Mouse (Mus musculus) bone marrow, adult 2 months (tissue): Measurements from ENCODE around the gene Mrpl36. TPM values are rescaled to one million over a fixed set of nuclear protein-coding genes. Genes with fewer than 3 reads are reported as not detected.

Experiments used
- H3K27ac ChIP-seq: fragments of 200-500 bp; 2 replicates; pipeline ENCODE4 v1.5.1; 2012; ENCODE audit warnings: low read depth, mild to moderate bottlenecking, control low read depth, inconsistent platforms, low read length; ENCODE audit not compliant: control insufficient read depth, poor library complexity, insufficient read depth
- H3K4me1 ChIP-seq: fragments of 200-500 bp; 2 replicates; pipeline ENCODE4 v1.6.1; 2011; ENCODE audit warnings: low read length; ENCODE audit not compliant: control insufficient read depth, insufficient read depth
- H3K4me3 ChIP-seq: fragments of 200-500 bp; replicated peaks from 2 replicates; pipeline ENCODE3; 2011; ENCODE audit warnings: mild to moderate bottlenecking, low read depth, low read length, control low read depth; ENCODE audit not compliant: control insufficient read depth
- CTCF ChIP-seq: fragments of 200-500 bp; IDR thresholded peaks from 2 replicates; pipeline ENCODE4 v1.5.1; 2011; ENCODE audit warnings: low read length, control low read depth; ENCODE audit not compliant: control insufficient read depth, insufficient read depth
- POLR2A ChIP-seq: fragments of 200-500 bp; IDR thresholded peaks from 2 replicates; pipeline ENCODE4 v1.6.1; 2011; ENCODE audit warnings: low read depth, mild to moderate bottlenecking, control low read depth, low read length, borderline replicate concordance; ENCODE audit not compliant: control insufficient read depth
- WGBS: fragments of 180-500 bp; shearing (Covaris S2); methylation state at CpG from one replicate; pipeline ENCODE4 v1.1.7; 2018; 5-methylcytosine and 5-hydroxymethylcytosine counted together
- polyA plus RNA-seq: library from polyadenylated mRNA; stranded (reverse); fragments of >200 nt; gene quantifications from 2 replicates; pipeline ENCODE4 v1.2.4, GENCODE M21; 2011; ENCODE audit warnings: low replicate concordance; ENCODE audit not compliant: missing spikeins, insufficient read depth, insufficient read length

Gene Mrpl36
- polyA plus RNA-seq, 1 experiment, result 24.9 TPM

DNA sequence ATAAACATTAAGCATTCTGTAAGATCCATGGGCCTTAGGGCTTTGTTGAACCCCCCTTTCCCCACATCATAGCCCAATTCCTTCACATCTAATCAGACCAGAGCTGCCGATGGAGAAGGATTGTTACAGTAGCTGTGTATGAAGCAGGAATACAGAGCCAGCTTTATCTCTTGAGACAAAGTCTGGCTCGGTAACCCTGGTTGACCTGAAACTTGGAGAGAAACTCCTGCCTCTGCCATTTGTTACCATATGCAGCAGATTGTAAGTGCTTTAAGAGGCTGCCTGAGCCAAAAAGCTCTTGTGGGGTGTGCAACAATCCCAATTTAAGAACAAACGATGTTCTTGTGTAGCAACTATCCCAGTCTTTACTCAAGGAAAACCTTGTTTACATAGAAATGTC lies 3.4 kb downstream of the Mrpl36 start:
- peak overlapping the region; percentile 97 for H3K4me3 ChIP-seq
- H3K4me1 ChIP-seq, result peaks cover 1% of the 10 kb centered on the region; the same call in 1 of the 2 replicates
- TF ChIP-seq POLR2A (no peak), CTCF (no peak)
- no peak overlapping the region for H3K27ac ChIP-seq
- WGBS, result 61% methylated on average over 3 of the region's 3 CpGs

DNA sequence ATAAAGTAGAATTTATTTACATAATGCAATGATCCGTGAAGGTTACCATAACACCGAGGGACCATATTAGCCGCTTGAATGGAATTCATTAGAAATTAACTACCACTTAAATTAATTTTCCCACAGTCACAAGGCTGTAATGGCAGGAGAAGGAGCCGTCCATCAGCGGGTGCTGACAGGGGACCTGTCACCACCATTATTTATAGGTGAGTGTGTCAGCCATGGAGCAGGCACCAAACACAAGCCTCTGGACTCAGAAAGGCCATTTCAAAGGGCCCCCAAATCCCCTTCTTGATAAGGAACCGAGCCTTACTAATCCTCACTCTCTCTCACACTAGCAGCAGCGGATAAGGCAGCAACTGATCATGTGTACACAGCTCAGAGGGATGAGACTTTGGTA lies 8.4 kb downstream of the Mrpl36 start:
- H3K4me3 ChIP-seq, result no peak overlapping the region
- no peak overlapping the region for H3K27ac ChIP-seq
- H3K4me1 ChIP-seq, result no peaks in the 10 kb centered on the region
- 68% methylated on average over 7 of the region's 7 CpGs for WGBS
- TF ChIP-seq POLR2A, result no peak
- TF ChIP-seq CTCF, result no peak

DNA sequence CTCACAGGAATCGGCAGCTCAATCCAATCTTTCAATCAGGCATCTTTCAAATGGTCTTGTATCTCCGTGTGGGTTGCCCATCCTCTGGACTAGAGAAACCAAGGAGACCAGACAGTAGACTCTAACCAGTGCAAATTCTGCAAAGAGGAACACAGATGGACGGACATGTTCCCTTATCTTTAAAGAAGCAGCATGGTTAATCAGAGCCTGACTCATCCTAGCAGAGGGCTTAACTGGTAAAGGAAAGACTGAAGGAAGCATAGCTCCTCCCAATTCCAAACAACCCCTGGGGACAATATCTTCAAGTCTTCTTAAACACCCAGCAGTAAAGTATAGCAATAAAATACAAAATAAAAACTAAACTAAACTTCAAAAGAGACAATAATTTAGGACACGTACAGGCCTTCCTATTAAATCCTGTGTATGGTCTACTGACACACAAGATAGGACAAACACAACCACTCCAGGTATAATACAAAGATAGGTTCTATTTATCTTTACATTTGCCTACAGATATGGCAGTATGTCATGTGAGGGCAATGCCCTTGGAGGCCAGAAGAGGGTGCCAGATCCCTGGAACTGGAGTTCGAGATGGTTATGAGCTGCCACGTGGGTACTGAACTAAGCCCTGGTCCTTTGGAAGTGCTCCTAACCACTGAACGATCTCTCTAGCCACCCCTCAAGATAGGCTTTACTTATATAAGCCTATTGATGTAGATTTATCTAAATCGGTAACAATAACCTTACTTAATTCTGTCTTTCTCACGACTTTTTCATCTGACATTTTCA lies 17.0 kb downstream of the Mrpl36 start:
- H3K4me3 ChIP-seq, result no peak overlapping the region
- no peak overlapping the region for H3K27ac ChIP-seq
- H3K4me1 ChIP-seq, result no peaks in the 10 kb centered on the region; the same call in 1 of the 2 replicates
- WGBS, result 63% methylated on average over 9 of the region's 9 CpGs
- TF ChIP-seq POLR2A, result no peak
- peak; percentile 47; the same call in 1 of the 2 replicates for TF ChIP-seq CTCF

DNA sequence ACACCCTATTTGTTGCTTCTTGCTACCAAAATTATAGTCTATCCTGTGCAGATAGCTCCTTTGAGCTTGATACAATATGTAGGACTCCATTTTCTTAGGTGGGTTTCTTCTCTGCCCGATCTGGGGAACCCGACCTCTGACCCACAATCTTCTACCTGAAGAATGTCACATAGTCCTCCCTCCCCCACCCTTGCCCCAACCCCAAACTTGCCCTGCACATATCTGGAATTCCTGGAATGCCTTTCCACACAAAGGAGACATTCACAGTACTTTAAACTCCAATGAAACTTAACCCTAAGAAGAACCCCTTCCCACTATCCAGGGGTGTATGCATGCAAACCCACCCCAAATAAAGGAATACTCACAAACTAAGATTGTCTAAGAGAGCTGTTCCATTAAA lies 17.8 kb downstream of the Mrpl36 start:
- 74% methylated on average over 2 of the region's 2 CpGs for WGBS
- TF ChIP-seq CTCF (no peak), POLR2A (no peak)
- no peak overlapping the region for H3K27ac ChIP-seq
- no peak overlapping the region for H3K4me3 ChIP-seq
- H3K4me1 ChIP-seq, result no peaks in the 10 kb centered on the region; the same call in 1 of the 2 replicates

DNA sequence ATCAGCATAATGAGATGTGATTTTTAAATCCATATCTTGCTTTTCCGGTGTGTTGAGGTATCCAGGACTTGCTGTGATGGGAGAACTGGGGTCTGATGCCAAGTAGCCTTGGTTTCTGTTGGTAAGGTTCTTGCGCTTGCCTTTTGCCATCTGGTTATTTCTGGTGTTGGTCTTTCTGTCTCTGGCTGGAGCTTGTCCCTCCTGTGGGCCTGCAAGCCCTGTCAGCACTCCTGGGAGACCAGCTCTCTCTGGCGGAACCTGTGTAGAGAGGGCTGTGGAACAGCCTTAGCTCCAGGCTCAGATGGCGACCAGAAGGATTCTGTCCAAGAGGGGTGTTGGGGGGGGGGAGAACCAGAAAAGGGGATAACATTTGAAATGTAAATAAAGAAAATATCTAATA lies 18.4 kb downstream of the Mrpl36 start:
- 76% methylated on average over 4 of the region's 4 CpGs for whole genome bisulfite sequencing
- no peak for TF ChIP-seq CTCF
- no peak for TF ChIP-seq POLR2A
- no peak overlapping the region for H3K27ac ChIP-seq

DNA sequence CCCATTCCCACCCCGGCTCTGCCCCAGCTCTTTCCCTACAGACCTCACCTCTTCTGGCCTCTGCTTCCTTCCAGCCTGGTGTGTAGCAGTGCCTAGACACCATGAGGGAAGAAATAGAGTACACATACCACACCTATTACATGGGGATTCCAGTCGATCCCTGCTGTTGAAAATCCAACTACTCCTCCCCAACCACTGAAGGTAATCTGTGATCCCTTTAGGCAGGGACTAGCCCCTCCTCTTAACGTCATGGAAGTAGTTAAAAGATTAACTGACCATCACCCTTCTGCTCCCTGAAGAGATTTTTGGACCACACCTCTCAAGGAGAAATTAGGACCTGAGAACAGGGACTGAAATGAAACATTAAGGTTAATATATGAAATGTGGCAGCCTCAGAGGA lies 18.9 kb downstream of the Mrpl36 start:
- H3K4me1 ChIP-seq, result no peaks in the 10 kb centered on the region; the same call in 1 of the 2 replicates
- 65% methylated on average over 3 of the region's 3 CpGs for WGBS
- H3K4me3 ChIP-seq, result no peak overlapping the region
- no peak overlapping the region for H3K27ac ChIP-seq
- no peak for TF ChIP-seq POLR2A
- TF ChIP-seq CTCF, result no peak

More for the DNA sequence above, 18.4 kb downstream of the Mrpl36 start:
- no peak overlapping the region for H3K4me3 ChIP-seq
- no peaks in the 10 kb centered on the region; the same call in 1 of the 2 replicates for H3K4me1 ChIP-seq

DNA sequence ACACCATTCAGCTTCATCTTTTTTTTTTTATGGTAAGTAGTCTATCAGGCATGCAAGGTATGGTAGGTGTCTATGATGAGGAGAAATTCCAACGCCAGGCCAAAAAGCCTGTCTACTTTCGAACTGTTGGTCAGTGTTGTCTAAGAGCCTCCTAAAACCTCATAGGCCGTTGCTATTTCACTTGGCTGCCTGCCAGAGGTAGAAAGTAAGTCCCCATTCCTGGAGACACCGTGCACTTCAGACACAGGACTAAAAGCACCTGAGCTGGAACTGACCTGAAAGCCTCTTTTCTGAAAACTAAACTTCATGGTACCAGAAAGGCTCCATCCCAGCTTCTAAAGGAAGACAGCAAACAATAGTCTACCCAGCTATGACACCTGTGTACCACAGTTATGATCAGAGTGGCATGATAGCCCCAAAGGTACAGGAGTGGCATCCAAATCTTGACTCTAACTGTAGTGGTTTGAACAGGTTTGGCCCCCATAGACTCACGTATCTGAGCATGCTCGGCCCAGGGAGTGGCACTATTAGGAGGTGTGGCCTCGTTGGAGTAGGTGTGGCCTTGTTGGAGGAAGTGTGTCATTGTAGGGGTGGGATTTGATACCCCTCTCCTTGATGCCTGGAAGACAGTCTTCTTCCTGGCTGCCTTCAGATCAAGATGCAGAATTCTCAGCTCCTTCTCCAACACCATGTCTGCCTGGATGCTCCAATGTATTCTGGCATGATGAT lies 19.8 kb downstream of the Mrpl36 start:
- Histone ChIP-seq H3K4me3 (no peak overlapping the region), H3K4me1 (no peaks in the 10 kb centered on the region), H3K27ac (no peak overlapping the region)
- no peak for TF ChIP-seq CTCF
- 72% methylated on average over 7 of the region's 7 CpGs for WGBS

DNA sequence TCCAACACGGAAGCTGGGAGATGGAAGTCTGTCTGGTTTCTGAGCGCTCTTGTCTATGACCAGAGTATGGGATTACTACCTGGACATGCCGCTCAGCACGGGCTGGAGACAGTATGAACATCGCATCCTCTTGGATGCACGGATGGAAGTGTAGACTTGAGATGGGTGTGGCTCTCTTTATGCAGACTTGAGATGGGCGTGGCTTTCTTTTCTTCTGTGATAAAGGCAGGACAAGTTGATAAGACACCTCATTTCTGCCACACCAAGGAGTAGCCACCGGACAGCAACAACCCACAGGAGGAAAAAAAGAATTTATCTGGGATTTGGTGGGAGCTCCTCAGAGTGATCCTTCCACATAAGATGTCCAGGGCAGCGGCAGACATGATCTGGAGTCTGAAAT lies 22.4 kb downstream of the Mrpl36 start:
- TF ChIP-seq CTCF, result no peak
- H3K27ac ChIP-seq, result no peak overlapping the region
- 70% methylated on average over 9 of the region's 9 CpGs for WGBS
- no peak overlapping the region for H3K4me3 ChIP-seq
- H3K4me1 ChIP-seq, result no peaks in the 10 kb centered on the region
